Mouse (Mus musculus) embryo, embryonic 11 days (tissue): ENCODE data around the gene Gucy1b2.
A peak's percentile ranks its signal among the peaks of the same experiment; 100 is the strongest.

ENCODE experiments used
- DNase-seq: peaks from one replicate; pipeline ENCODE4 v3.0.0-alpha.2; 2015

Gucy1b2 gene

DNA sequence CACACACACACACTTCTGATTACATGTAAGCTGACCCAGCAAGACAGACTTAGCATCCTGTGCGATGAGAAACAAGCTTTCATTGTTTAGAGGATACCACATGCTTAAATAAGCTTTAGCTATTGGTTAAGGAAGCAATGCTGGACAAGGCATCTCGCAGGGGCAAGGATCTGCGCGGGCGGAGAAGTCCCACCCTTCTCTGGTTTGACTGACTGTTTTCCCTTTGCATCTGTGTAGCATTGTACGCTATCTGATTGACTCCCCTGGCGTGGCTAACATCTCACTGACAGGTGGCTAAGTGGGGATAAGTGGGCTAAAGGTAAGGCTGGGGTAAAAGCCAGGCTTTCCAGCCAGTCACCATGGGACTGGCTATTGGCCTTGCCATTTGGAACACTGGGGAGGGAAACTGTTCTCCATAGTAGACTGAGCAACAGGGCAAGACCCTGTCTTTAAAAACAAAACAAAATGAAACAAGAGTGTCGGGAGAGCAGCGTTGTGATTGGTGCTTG lies at the start of gene Gucy1b2:
Gene Gucy1b2 (minus strand): TSS at position 51 of the 509 bp plus-strand sequence.
- no peak for DNase-seq

DNA sequence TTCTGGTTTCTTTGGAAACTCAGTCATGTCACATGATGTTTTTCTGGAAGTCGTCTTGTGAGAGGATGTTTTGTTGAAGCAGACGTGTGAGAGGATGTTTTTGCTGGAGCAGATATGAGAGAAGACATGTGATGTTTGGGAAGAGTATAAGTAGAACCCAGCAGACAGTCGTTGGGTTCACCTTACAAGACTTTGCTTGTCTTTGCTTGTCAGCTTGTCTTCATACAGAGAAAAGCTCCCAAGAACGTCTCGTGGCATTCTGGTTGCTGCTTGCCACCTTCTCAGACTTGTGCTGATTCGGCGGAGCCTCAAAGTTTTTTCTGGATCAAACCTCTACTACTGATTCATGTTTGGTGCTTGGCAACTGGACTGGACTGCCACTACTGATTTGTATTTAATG lies 41.3 kb upstream of the Gucy1b2 start:
- DNase-seq, result no peak

DNA sequence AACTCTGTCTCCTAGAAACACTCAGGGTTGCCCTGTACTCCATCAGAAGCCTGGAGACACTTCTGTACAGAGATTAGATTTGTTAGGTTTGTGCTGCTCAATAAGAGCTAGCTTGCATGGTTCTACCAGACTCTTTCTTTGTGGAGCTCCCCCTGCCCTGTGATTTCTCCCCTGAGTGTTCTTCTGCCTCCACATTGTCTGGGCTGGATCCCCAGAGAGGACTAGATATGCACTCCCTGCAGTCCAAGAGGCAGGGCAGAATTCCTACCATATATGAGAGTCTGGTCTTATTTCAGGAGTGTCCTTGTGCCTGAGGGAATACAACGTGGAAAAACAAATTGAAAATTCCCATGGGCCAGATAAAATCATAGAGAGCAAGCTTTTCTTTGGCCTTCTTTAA lies 40.4 kb upstream of the Gucy1b2 start:
- DNase-seq, result no peak

DNA sequence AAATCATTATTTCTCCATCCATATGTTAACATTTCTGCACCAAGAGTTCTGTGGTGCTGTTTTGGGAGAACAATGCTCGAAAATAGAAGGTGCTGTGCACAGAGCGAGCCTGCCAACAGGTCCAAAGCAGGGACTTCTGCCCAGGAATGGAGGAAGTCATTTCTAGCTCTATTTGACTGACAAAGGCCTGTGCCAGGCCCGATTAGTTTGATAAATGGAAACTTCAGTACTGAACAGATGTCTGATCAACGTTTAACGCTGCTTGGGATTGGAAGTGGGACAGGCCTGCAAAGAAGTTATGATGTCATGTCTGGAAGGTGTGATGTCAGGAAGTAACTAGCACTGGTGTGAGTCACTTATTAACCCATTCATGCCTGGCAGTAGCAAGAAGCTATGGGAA lies 37.4 kb upstream of the Gucy1b2 start:
- no peak for DNase-seq

DNA sequence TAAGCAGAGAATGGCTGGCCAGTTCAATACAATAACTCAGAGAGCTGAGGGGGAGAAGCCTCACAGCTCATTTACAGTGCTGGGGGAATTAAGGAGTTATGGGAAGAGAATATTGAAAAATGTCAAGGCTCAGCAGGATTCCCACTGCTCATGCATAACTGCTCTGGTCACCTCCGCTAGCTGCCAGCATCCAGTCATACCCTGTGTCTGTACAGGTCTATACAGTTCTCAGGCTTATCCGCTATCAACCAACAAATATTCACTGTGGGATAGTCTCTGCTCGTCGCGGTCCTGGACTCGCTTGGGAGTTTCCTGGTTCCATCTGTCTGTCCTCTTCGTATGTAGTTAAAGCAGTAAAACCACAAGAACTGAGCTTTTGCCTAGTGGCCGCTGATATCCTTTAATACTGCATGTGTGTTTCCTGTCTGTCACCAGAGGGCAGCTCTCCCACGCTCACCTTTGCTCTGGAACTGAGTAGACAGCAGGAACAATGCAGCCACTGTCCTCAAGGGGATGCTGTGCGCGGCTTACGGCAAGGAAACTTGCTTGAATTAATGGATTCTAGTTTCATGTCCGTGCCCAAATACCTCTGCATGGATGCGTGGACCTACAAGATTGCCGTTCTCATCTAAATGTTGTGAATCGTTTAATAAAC lies 36.2 kb upstream of the Gucy1b2 start:
- peak; percentile 86 for DNase-seq

DNA sequence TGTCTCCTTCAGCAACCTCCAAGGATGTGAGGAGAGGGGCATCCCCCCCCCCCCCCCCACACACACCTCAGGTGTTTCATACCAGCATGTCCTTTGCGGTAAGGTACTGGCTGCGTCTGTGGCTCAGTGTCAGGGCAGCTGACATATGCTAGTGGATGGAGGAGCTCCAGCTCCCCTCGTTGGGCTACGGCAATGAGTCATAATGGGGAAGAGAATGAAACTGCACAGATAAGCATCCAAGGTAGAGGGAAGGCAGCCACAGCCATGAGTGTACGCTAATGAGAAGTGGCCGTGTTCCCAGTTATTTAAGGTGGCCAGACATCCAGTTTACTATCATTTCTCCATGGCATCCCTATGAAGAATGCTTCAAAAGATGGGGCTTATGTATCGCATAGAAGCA lies 32.2 kb upstream of the Gucy1b2 start:
- no peak for DNase-seq

DNA sequence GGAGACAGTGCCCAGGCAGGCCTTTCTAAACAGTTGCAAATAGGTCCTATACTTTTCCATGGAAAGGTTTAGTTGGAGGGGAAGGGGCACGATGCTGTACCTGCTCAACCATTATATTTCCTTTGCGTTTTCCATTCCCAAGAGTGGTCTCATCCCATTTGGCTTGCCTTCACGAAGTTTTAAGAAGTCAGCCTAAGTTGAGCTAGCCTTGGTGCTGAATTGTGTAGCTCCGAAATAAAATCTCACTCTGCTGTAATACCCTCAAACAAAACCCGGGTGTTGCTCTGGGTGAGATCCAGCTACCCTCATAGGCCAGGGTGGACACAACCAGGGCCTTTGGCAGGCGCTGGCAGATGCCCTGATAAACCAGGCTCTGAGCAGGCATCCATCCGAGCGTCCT lies 25.3 kb upstream of the Gucy1b2 start:
- DNase-seq, result peak; percentile 73

DNA sequence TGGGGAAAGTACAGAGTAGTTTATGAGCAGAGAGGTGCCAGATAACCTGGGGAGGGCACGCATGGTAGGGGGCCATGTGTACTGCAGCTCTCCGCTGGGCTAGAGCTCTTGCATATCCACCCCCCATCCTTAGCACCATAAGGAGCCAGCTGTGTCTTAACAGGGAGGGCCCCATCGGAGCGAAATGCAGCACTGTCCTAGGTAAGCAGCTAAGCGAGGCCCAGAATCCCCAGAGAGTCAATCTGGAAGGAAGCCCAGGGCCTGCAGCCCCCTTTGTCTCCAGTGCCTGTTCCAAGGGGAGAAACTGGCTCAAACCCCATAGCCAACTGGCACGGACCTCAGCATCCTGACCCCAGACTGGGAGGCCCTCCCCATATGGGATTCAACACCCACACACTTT lies 23.3 kb upstream of the Gucy1b2 start:
- no peak for DNase-seq

DNA sequence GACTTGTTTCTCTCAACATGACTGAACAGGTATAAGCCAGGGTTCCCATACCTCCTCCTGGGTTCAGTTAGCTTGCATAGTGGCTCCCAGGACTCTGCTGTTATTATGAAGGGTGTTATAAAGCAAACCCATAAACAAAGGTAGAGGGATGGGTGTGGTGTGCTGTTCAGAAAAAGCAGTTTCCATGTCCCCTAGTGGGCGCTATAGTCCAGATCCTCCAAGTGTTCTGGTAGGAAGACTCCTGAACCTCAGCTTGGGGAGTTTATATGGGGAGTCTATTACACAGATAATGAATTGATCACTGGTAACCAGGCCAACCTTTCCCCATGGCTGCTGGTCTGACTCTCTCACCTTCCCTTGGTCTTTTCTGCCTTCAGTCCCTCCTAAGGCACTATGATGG lies 18.4 kb upstream of the Gucy1b2 start:
- DNase-seq, result no peak

DNA sequence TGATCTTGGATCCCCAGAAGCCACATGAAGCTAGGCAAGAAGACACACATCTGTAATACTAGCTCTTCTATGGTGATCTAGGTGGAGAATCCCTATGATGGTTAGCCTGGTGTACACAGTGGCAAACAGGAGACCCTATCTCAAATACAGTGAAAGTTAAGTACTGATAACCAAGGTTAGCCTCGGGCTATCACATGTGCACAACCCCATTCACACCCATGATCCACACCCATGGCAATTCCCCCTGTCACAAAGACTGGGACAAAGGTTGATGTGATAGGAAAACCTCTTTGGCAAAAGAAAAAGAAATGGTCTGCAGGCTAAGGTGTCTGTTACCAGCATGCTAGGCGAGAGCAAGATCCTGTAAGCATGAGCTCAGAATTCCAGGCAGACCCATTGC lies 16.0 kb upstream of the Gucy1b2 start:
- no peak for DNase-seq

DNA sequence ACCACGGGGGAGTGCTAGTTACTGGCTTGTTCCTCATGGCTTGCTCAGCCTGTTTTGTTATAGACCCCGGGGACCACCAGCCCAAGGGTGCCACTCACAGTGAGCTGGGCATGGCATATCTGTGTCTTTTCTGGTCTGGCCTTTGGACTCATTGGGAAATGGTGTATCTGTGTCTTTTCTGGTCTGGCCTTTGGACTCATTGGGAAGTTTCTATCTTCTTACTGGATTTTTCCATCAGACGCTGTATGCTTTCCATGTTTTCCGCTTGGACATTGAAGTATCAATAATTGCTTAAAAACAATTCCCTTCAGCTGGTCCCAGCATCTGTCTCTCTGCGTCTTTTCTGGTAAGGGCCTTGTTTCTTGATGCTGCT lies 12.7 kb upstream of the Gucy1b2 start:
- no peak for DNase-seq

DNA sequence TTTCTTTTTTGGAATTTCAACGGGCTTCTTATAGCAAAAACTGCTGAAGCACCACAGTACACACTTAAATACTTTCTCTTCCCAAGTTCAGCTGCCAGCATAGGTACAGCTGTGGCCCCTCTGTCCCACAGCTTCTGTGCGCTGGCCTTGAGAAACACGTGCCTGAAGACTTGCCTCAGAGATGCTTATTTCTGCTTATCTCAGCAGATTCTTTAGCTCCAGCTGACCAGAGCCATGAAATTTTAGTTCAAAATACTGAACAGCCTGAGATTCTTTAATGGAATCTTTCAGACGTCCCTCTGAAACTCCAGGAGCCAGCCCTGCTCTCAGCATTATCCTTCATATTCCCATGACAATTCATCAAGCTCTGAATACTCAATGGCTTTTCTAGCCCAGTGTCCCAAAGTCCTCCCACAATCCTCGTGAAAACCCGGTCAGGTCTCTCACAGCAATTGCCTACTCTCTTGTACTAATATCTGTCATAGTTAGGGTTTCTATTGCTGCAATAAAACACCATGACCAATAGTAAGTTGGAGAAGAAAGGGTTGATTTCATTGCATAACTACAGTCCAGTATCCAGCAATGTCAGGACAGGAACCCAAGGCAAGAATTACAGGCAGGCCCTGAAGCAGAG lies 12.1 kb upstream of the Gucy1b2 start:
- DNase-seq, result no peak

DNA sequence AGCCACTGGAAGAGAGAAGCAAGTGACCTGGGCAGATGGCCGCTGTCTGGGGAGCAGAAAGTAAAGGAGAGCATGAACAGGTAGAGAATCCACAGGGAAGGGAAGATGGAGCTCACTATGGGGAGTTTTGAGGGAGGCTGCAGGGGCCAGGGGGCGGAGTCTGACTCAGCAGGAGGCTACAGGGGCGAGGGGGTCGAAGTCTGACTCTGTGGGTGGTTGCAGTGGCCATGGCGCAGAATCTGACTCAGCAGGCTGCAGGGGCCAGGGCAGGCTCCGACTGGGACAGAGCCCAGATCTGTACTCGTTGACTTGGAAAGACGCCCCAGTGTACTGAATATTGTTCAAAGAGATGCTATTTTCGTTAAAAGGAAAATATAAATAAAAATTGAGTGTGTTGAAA lies 8.9 kb upstream of the Gucy1b2 start:
- DNase-seq, result peak; percentile 34

DNA sequence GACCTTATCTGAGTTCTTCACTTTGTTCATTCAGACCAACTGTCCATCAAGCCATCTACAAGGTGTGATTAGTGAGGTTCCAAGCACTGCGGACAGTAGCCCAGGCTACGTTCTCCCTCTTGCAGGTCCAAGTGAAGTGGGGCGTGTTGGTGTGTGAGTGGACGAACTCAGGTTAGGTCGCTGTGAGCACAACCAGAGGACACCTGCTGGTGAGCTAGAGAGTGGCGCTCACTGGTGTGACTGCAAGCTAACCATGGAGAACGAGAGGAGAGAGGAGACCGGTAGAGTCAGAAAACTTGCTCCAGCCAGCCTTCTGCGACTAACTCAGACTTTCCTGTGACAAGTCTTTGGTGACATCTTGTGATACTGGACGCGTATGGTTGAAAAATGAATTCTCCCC lies 3.5 kb upstream of the Gucy1b2 start:
- peak; percentile 19 for DNase-seq

DNA sequence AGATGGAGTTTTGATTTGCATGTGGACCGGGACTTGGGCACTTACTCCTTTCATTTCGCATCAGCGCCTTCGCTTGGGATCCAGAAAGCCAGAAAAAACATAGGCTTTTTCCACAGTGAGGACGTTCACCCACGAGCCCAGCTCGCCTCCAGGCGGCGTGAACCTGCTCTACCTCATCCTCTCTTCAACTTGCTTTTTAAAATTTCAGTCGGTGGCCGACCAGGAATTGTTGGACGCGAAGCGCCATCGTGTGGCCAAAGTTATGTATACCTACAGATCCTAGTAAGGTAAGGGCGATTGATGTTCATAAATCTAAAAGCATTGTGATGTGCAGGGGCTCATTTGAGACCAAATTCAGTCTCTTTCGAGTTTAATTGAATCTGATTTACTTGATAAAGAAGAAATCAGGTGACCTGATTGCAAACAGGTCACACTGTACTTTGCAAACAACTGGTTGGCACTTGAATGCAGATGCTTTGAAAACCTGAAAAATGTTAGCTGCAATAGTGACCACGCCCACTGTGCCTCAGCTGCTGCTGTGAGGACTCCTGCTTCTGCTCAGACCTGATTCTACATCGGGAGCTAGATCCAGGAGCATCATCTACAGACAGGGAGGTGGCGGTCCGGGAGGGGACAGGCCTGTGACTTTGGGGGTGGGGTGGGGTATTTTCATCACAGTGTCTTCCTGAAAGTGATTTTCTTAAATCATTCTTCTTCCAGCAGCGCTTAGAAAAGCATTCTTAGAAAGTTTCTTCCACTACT lies 1.5 kb upstream of the Gucy1b2 start:
- DNase-seq, result peak; percentile 92

DNA sequence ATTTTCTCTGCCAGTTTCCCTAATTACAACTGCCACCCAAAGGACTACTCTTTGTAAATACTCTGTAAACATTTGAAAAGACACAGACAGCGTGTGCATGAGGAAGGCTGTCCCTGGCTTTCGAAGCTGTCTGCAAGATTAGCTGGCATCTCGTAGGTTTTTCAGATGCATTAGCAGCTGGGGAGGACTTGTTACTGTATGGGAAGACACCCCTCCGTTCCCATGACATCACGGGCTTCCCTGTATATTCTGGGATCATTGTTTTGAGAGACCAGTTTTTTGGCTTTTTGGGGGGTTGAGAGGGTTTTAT lies 564 bp downstream of the Gucy1b2 start:
- no peak for DNase-seq

DNA sequence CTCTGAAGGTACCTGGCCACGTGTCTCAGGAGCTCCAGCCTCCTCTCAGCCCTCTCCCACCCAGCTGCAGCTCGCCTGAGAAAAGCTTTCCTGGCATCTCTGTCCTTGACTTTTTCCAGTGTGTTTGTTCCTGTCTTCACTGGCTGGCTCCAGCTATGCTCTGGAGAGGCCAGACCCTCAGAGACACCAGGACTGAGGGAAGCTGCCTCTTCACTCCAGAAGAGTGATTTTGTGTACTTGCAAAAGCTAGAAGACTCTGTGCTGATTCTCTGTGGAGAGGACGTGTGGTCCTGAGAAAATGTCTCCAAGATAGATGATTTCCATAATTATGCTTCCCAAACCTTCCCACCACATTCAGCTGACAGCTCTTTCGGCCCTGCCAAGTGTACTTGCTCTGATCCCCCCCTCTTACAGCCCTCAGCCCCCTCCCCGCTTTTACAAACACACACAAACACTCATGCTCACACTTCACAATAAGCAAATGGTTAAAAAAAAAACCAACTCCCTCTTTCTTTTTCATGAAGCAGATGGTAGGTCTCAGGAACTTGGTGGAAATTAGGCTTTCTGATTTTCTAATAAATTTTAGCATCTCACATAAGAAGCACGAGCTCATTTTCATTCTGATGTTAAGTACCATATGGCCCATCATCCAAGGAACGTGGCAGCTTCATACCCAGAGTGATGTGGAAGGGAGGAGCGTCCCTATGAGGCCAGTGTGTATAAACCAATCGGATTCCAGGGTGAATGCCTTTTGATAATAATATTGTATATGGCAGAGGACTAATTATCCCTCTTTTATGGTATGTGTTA lies 1.1 kb downstream of the Gucy1b2 start:
- DNase-seq, result no peak

DNA sequence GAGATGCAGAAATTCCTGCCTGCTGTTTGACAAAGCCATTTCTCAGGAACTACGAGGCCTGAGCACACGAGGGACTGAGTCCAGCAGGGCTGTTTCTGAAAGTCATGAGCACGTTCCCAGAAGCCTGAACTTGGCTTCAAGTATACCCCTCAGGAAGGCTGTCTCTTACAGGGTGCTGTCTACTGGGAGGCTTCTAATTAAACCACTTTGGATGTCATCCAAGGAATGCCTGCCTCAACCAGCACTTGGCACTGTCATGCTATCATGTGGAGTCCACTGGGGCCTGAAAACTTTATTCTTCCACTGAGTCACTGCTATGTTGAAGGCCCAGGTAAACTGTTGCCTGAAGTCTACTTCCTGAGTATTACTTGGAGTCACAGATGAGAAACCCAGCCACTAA lies 2.0 kb downstream of the Gucy1b2 start:
- no peak for DNase-seq

DNA sequence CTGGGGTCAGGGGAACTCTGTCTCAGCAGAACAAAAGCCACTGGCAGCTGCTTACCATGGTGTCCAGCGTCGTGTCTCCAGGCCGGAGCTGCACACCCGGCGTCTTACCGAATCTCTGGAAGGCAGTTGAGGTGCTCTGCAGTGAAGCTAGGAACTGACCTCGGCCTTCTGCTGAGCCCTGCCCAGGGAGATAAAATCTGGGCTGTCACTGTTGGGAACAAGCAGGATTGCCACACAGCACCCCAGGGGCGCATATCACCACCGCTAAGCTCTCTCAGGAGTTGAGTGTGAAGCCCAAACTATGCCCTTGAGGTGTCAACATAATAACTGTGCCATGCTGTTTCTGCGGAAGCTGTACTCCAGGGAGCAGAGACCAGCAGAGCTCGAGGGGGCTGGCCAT lies 2.8 kb downstream of the Gucy1b2 start:
- DNase-seq, result no peak

DNA sequence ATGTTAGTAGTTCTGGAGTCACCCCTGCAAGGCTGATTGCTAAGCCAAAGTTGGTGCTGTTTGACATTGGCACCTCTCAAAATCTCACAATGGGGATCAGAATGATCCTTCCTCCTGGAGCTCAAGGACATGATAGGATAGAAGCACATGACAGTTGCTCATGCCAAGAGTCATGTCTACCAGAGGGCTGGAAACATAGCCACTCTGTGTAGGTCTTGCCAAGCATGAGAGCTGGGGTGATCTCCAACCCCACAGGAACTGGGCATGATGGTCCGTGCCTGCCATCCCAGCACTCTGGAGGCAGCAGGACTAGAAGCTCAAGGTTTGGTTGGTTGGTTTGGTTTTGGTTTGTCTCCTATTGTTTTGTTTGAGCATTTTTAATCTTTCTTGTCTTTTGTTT lies 5.4 kb downstream of the Gucy1b2 start:
- DNase-seq, result no peak

DNA sequence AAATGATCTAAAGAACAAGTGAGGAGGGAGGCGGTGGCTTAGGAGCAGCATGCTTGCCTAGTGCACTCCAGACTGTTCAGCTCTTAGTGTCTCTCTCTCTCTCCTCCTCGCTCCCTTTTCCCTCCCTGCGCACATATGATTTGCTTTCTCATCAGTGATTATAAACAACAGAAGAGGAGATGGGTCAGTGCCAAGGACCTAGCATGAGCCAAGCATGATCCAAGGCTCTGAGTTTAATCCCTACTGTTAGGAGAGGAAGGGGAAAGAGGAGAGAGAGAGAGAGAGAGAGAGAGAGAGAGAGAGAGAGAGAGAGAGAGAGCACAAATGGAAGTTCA lies 8.9 kb downstream of the Gucy1b2 start:
- DNase-seq, result no peak

DNA sequence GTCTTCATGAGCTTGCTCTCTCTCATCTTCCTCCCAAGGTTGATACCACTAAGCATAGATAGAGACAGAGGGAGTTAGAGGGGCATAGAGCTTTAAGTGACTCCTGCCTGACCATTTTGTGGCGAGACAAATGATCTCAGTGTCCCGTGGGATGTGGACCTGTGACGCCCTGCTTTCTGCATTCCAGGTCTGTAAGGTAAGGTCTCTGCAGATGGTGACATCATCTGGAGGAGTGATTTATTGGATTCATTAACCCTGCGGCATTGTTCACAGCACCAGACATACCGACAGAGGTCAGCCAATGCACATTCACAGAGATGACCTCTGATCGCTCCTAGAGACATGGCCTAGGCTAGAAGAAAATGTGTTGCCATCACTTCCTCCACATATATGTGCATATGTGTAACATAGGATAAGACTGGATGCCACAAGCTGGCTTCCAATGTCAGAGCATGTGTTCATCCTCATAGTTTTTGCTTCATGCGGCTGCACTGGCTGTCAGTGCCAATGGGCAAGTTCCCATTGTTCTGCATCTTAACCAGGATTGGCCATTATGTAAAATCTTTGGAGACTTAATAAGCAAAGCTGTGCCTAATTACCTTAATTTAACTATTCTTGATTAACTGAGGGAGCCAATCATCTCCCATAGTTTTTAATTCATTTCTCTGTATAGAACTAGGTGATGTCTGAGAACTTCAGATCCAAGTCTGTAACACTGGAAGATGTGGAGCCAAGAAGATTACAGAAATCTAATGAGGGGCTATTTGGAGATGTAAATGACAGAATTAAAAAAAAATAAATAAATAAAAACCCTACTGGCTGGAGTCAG lies 9.5 kb downstream of the Gucy1b2 start:
- peak; percentile 34 for DNase-seq
